ENCODE assay signal across 11 mouse cellular contexts in the genomic region with DNA sequence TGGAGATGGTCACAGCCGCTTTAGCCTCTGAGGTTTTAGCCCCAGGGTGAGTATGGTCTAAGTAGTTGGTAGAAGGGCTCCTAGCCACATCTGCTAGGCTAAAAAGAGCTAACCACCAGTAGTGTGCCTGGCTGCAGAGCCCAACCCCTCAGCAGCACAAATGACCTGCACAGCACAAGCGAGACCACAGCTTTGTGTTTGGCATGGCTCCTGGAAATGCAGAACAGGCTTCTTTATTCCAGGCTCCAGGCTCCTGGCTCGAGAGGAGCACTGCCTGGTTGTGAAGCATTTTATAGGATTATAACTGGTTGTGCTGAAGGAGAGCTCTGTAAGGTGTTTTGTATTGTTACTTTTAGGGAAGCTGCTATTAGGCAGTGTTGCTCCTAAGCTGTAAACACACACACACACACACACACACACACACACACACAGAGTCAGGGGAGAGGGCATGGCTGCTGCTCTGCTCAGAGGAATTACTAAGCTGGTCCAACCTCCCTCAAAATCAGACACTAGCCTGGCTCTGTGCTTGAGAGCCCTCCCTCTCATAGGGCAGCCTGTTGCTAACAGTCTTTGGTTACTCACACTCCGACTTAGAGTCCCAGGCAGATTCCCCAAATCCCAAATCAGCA.
DNase-seq lines count a peak whose midpoint lies in the region; ATAC-seq and TF ChIP-seq lines count a peak whose summit lies in the region.
"Had no signal": no experiment of that assay in that cellular context is flagged by ENCODE, and none has a peak within 500 bp of the region (broad histone marks: within the 10 kb centered on the region; RNA-seq: fewer than 3 reads in every experiment).

No protein-coding gene starts in this region.

- no peak overlapping the region for H3K4me3 ChIP-seq in hindbrain, embryonic 14.5 days (replicated peaks; ENCODE audit: low read length)
- H3K4me3 ChIP-seq in hindbrain, embryonic 11.5 days (ENCODE audit: low read depth, low read length), result no peak overlapping the region

- WGBS in hindbrain, embryonic 14.5 days, result 47% methylated on average over 4 of the region's 4 CpGs
- 50% methylated on average over 4 of the region's 4 CpGs for WGBS in hindbrain, embryonic 11.5 days

- peaks cover 33% of the 10 kb centered on the region for H3K27me3 ChIP-seq in hindbrain, embryonic 14.5 days (ENCODE audit: control insufficient read depth, insufficient read depth, low read length)
- peaks cover 15% of the 10 kb centered on the region for H3K27me3 ChIP-seq in hindbrain, embryonic 11.5 days (ENCODE audit: control insufficient read depth, insufficient read depth, low read length)
- peaks cover 10% of the 10 kb centered on the region for H3K27me3 ChIP-seq in Patski

- H3K9ac ChIP-seq in hindbrain, embryonic 14.5 days, result no peak overlapping the region
- H3K9ac ChIP-seq in hindbrain, embryonic 11.5 days (ENCODE audit: low read depth, low read length), result no peak overlapping the region

- no peak overlapping the region for H3K4me2 ChIP-seq in hindbrain, embryonic 14.5 days (replicated peaks)
- no peak overlapping the region for H3K4me2 ChIP-seq in hindbrain, embryonic 11.5 days (replicated peaks; ENCODE audit: low read depth, low read length)

- peak; percentile 46 for DNase-seq in cerebellum, adult 9-10 months
- no peak for DNase-seq in cerebellum, adult 11 months
- DNase-seq in hindbrain, embryonic 14.5 days (ENCODE audit: low spot score), result peak; percentile 55
- no peak for DNase-seq in hindbrain, embryonic 11.5 days (ENCODE audit: low spot score)
- DNase-seq in Patski (ENCODE audit: low read depth, low spot score), result peak; percentile 22
- peak; percentile 36 to 60 for DNase-seq in heart, postnatal 14 days
- DNase-seq in thymus, postnatal 14 days, result no peak
- DNase-seq in lung, postnatal 25 days (ENCODE audit: low spot score), result no peak
- DNase-seq: kidney, adult 9 months; right cerebral cortex, postnatal 14 days had no signal

- H3K4me1 ChIP-seq in hindbrain, embryonic 14.5 days (replicated peaks; ENCODE audit: control insufficient read depth, insufficient read depth, low read length), result peaks cover 12% of the 10 kb centered on the region; the same call in 1 of the 2 replicates
- 0 out of 2 replicates have a peak, but pooled peaks cover 2% of the 10 kb centered on the region for H3K4me1 ChIP-seq in hindbrain, embryonic 11.5 days (replicated peaks; ENCODE audit: control insufficient read depth, insufficient read depth, low read length)

- no peaks in the 10 kb centered on the region for H3K9me3 ChIP-seq in hindbrain, embryonic 14.5 days (ENCODE audit: control insufficient read depth, low read length)
- no peaks in the 10 kb centered on the region for H3K9me3 ChIP-seq in hindbrain, embryonic 11.5 days (ENCODE audit: control insufficient read depth, low read length)

- ATAC-seq in hindbrain, embryonic 14.5 days (ENCODE audit: low FRiP score), result peak; percentile 59; the same call in 1 of the 2 replicates
- no peak for ATAC-seq in hindbrain, embryonic 11.5 days (ENCODE audit: low FRiP score)
- no peak for ATAC-seq in Patski

- POLR2A ChIA-PET in Patski (lab: Charles Lee), result no interaction called here

- TF ChIP-seq CTCF in Patski (IDR thresholded peaks at IDR 0.05), result no peak

- in situ Hi-C loops in Patski (cut with MboI; ENCODE audit: low pct_unique_long_range_greater_than_20kb), result no loop called here

- CTCF ChIA-PET in Patski (lab: Charles Lee), result no interaction called here

- intact Hi-C loops in heart, postnatal 14 days (cut with DNase I), result loop anchor here (10.0 kb wide), 1 partner anchor 218 kb away; a partner anchor contains a TSS

- no peak overlapping the region for H3K27ac ChIP-seq in hindbrain, embryonic 14.5 days
- H3K27ac ChIP-seq in hindbrain, embryonic 11.5 days (ENCODE audit: low read depth, low read length), result no peak overlapping the region
- H3K27ac ChIP-seq: stomach, postnatal 0 days had no signal

- no peaks in the 10 kb centered on the region for H3K36me3 ChIP-seq in hindbrain, embryonic 14.5 days (replicated peaks; ENCODE audit: control insufficient read depth, insufficient read depth)
- H3K36me3 ChIP-seq in hindbrain, embryonic 11.5 days (ENCODE audit: control insufficient read depth, insufficient read depth, low read length), result no peaks in the 10 kb centered on the region

Comparison
In these comparisons a context has a peak if more than half of its experiments do, and no peak if none do; other contexts are left out.
1. DNase-seq: peak in cerebellum, adult 9-10 months (single experiment), hindbrain, embryonic 14.5 days (single experiment), Patski (single experiment) and heart, postnatal 14 days (2 of 2); none in cerebellum, adult 11 months (single experiment), hindbrain, embryonic 11.5 days (single experiment), thymus, postnatal 14 days (single experiment) and lung, postnatal 25 days (single experiment).